Mouse (Mus musculus): ENCODE measurements around the gene Ifnl3.

- no peak for TF ChIP-seq EP300 (IDR thresholded peaks at IDR 0.05; ENCODE audit: low read depth)
- no peak for TF ChIP-seq CTCF (IDR thresholded peaks at IDR 0.05; ENCODE audit: low read depth)
Measured at GRCm38 (mm10) chr7:28570982-28571682, 48.5 kb downstream of the Ifnl3 start.
